Mouse (Mus musculus) G1E (cell line): ENCODE measurements around the gene Gcnt2. TPM values are rescaled to one million over a fixed set of nuclear protein-coding genes. Genes with fewer than 3 reads are reported as not detected.

Experiments used
- ATAC-seq: 2 replicates; pipeline ENCODE4 v1.8.0; 2016; ENCODE audit warnings: mild to moderate bottlenecking; ENCODE audit not compliant: insufficient number of reproducible peaks, poor library complexity, low FRiP score, severe bottlenecking; ENCODE audit errors: extremely low read depth
- DNase-seq: peaks from one replicate; pipeline ENCODE4 v3.0.0; 2012; ENCODE audit warnings: low spot score
- H3K27me3 ChIP-seq: 2 replicates; pipeline ENCODE4 v1.6.1; 2012; ENCODE audit warnings: mild to moderate bottlenecking, low read length, inconsistent platforms; ENCODE audit not compliant: insufficient read depth
- H3K36me3 ChIP-seq: replicated peaks from 2 replicates; pipeline ENCODE3; 2012; ENCODE audit warnings: mild to moderate bottlenecking, inconsistent platforms
- H3K4me1 ChIP-seq: 2 replicates; pipeline ENCODE4 v1.6.1; 2012; ENCODE audit warnings: low read depth, low read length, inconsistent platforms, mixed read lengths; ENCODE audit not compliant: insufficient read depth
- H3K4me3 ChIP-seq: 2 replicates; pipeline ENCODE4 v1.5.1; 2012; ENCODE audit warnings: low read depth, mild to moderate bottlenecking, inconsistent platforms, low read length, moderate library complexity, mixed read lengths
- H3K9me3 ChIP-seq: replicated peaks from 2 replicates; pipeline ENCODE4 v1.6.1; 2012; ENCODE audit warnings: inconsistent platforms
- CTCF ChIP-seq: IDR thresholded peaks from 2 replicates; pipeline ENCODE4 v1.5.1; 2012; ENCODE audit warnings: low read depth, low read length, inconsistent platforms, mixed read lengths
- GATA1 ChIP-seq: IDR thresholded peaks from 2 replicates; pipeline ENCODE4 v1.6.1; 2012; ENCODE audit warnings: borderline replicate concordance, low read length, inconsistent platforms, mixed read lengths
- GATA2 ChIP-seq: IDR thresholded peaks from 2 replicates; pipeline ENCODE4 v1.6.1; 2012; ENCODE audit warnings: low read depth, low read length, inconsistent platforms, borderline replicate concordance
- POLR2AphosphoS5 ChIP-seq: IDR thresholded peaks from 2 replicates; pipeline ENCODE4 v1.6.1; 2012; ENCODE audit warnings: low read depth, low read length, inconsistent platforms; ENCODE audit not compliant: insufficient replicate concordance
- TAL1 ChIP-seq: conservative IDR thresholded peaks from 2 replicates; pipeline ENCODE4 v1.6.1; 2012; ENCODE audit warnings: low read depth, low read length, inconsistent platforms, mixed read lengths
- polyA plus RNA-seq: library from polyadenylated mRNA; stranded (reverse); fragments of >175 nt; gene quantifications from 2 replicates; pipeline ENCODE4 v1.2.3, GENCODE M21; 2012
- total RNA-seq, 2 experiments: library from RNA; stranded (forward) in 1 of 2; stranded (reverse) in 1 of 2; fragments of 200-1000 nt in 1 of 2; fragments of >200 nt in 1 of 2; fragmentation: Nextera tagmentation in 1 of 2; gene quantifications; 2 replicates each; pipeline ENCODE4 v1.2.3; 2014 to 2017

Gene Gcnt2
- total and polyA plus RNA-seq, 3 experiments: 0.71 TPM; not detected in 2

- Histone ChIP-seq H3K36me3 (no peaks in the 10 kb centered on the region), H3K27me3 (no peaks in the 10 kb centered on the region), H3K4me3 (no peak overlapping the region), H3K9me3 (no peaks in the 10 kb centered on the region), H3K4me1 (no peaks in the 10 kb centered on the region)
- ATAC-seq (no peak), DNase-seq (no peak)
- no peak for TF ChIP-seq CTCF
- no peak for TF ChIP-seq GATA1
- no peak for TF ChIP-seq POLR2AphosphoS5
- TF ChIP-seq TAL1: no peak
- no peak for TF ChIP-seq GATA2
These were observed 21.0 kb downstream of the Gcnt2 start for GRCm38 (mm10) chr13:40880557-40880956.

- TF ChIP-seq TAL1: no peak
- no peak for DNase-seq
- Histone ChIP-seq H3K27me3 (no peaks in the 10 kb centered on the region), H3K4me1 (no peaks in the 10 kb centered on the region), H3K9me3 (no peaks in the 10 kb centered on the region), H3K4me3 (no peak overlapping the region), H3K36me3 (no peaks in the 10 kb centered on the region)
- no peak for ATAC-seq
These were observed 23.1 kb downstream of the Gcnt2 start for GRCm38 (mm10) chr13:40882606-40883005.

GRCm38 (mm10) chr13:40883903-40884302 is 24.3 kb downstream of the Gcnt2 start:
- no peak for DNase-seq
- no peak overlapping the region for H3K4me3 ChIP-seq
- no peaks in the 10 kb centered on the region for H3K36me3 ChIP-seq
- TF ChIP-seq CTCF: no peak
- no peak for TF ChIP-seq GATA2
- no peak for TF ChIP-seq POLR2AphosphoS5
- no peak for TF ChIP-seq TAL1
- no peak for TF ChIP-seq GATA1
- H3K9me3 ChIP-seq: no peaks in the 10 kb centered on the region
- H3K4me1 ChIP-seq: no peaks in the 10 kb centered on the region
- H3K27me3 ChIP-seq: no peaks in the 10 kb centered on the region
- ATAC-seq: no peak

- H3K9me3 ChIP-seq: no peaks in the 10 kb centered on the region
- no peaks in the 10 kb centered on the region for H3K36me3 ChIP-seq
- no peak for TF ChIP-seq CTCF
- TF ChIP-seq POLR2AphosphoS5: no peak
- no peak for TF ChIP-seq TAL1
- TF ChIP-seq GATA2: no peak
- no peak for TF ChIP-seq GATA1
- no peaks in the 10 kb centered on the region for H3K27me3 ChIP-seq
- no peak for ATAC-seq
- H3K4me1 ChIP-seq: no peaks in the 10 kb centered on the region
- H3K4me3 ChIP-seq: no peak overlapping the region
- no peak for DNase-seq
These were observed 25.3 kb downstream of the Gcnt2 start for GRCm38 (mm10) chr13:40884878-40885277.

- TF ChIP-seq TAL1 (no peak), POLR2AphosphoS5 (no peak), GATA1 (no peak), GATA2 (no peak), CTCF (no peak)
- no peak overlapping the region for H3K4me3 ChIP-seq
- no peaks in the 10 kb centered on the region for H3K27me3 ChIP-seq
- H3K36me3 ChIP-seq: no peaks in the 10 kb centered on the region
- no peaks in the 10 kb centered on the region for H3K4me1 ChIP-seq
- H3K9me3 ChIP-seq: no peaks in the 10 kb centered on the region
- DNase-seq (no peak), ATAC-seq (no peak)
These were observed 26.5 kb downstream of the Gcnt2 start for GRCm38 (mm10) chr13:40885935-40886642.

GRCm38 (mm10) chr13:40886643-40887381 is 27.3 kb downstream of the Gcnt2 start:
- DNase-seq: no peak
- ATAC-seq: no peak

More at GRCm38 (mm10) chr13:40886643-40887381, 27.3 kb downstream of the Gcnt2 start:
- TF ChIP-seq POLR2AphosphoS5: no peak
- TF ChIP-seq GATA1: no peak
- no peak for TF ChIP-seq GATA2
- no peak for TF ChIP-seq TAL1
- TF ChIP-seq CTCF: no peak
- H3K4me3 ChIP-seq: no peak overlapping the region
- H3K4me1 ChIP-seq: no peaks in the 10 kb centered on the region
- no peaks in the 10 kb centered on the region for H3K9me3 ChIP-seq
- no peaks in the 10 kb centered on the region for H3K36me3 ChIP-seq
- H3K27me3 ChIP-seq: no peaks in the 10 kb centered on the region
